8 mouse cellular contexts compared by ENCODE assay signal in the genomic region with DNA sequence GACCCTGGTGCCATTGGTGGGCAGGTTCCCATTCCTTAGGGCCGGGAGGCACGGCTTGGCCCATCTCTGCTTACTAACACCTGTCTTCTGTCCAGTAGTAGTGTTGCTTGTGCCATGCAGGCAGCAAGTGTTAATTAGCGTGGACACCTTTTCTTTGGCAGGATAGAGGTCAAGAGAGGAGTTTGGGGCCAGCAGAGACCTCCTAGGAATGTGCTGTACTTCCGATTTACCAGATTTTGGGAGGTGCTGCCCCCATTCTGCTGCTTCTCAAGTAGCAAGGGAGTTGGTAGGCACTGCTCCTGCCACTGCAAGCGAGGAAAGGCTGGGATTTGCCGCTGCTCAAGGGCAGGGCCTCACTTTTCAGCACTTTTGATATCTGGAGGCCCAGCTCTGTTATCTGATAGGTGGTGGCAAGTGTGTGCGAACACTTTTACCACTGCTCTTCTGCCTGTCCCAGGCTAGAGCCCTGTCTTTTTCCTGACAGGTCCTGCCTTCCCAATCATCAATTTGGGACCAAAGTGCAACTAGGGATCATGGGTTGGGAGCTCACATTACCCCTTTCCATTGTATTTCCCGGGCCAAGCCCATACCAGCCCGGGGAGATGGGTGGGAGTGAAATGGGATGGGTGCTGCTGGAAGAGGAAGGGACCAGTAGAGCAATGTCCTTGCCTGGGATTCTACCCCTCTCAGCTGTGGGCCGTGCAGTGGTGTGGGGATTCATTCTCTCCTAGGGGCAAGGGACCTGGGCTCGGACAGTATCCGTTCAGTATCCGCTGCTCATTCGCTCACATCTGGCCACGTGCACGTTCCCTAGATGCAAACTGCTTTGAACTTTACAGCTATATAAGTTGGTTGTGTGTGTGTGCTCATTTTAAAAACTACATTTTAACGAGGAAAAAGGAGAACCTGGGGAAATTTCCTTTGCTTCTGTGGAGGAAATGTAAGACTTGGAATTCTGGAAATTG. TPM values are rescaled to one million over a fixed set of nuclear protein-coding genes. Genes with fewer than 3 reads are reported as not detected.
DNase-seq lines count a peak whose midpoint lies in the region; ATAC-seq and TF ChIP-seq lines count a peak whose summit lies in the region.

No protein-coding gene starts in this region.

- H3K4me1 ChIP-seq in cerebellum, adult 2 months (ENCODE audit: control insufficient read depth, insufficient read depth, low read length): no peaks in the 10 kb centered on the region; the same call in 1 of the 2 replicates
- H3K4me1 ChIP-seq in testis, adult 2 months (ENCODE audit: control insufficient read depth, insufficient read depth, low read length): peaks cover 4% of the 10 kb centered on the region
- H3K4me1 ChIP-seq in liver, embryonic 11.5 days (replicated peaks; ENCODE audit: control insufficient read depth, insufficient read depth, low read length): peaks cover 35% of the 10 kb centered on the region
- no peaks in the 10 kb centered on the region for H3K4me1 ChIP-seq in stomach, postnatal 0 days (replicated peaks; ENCODE audit: control insufficient read depth, insufficient read depth)

- H3K9ac ChIP-seq in liver, embryonic 11.5 days (ENCODE audit: low read depth, low read length): peak overlapping the region; percentile 42
- H3K9ac ChIP-seq in stomach, postnatal 0 days (ENCODE audit: low read length): peak overlapping the region; percentile 50

- WGBS in cerebellum, adult 2 months: 45% methylated on average over 17 of the region's 17 CpGs
- 45% methylated on average over 17 of the region's 17 CpGs for WGBS in liver, embryonic 11.5 days
- 48% methylated on average over 17 of the region's 17 CpGs for WGBS in stomach, postnatal 0 days

- no peak for TF ChIP-seq EP300 in stomach, postnatal 0 days (optimal IDR thresholded peaks at IDR 0.05)

- TF ChIP-seq CTCF in cerebellum, adult 2 months (IDR thresholded peaks at IDR 0.05; ENCODE audit: borderline replicate concordance, insufficient read depth, low read depth, low read length): no peak
- no peak for TF ChIP-seq CTCF in testis, adult 2 months (IDR thresholded peaks at IDR 0.05; ENCODE audit: control insufficient read depth, insufficient read depth, insufficient replicate concordance, low read depth, low read length)
- no peak for TF ChIP-seq CTCF in stomach, postnatal 0 days (IDR thresholded peaks at IDR 0.05; ENCODE audit: low read depth)

- ATAC-seq in liver, embryonic 11.5 days (replicated peaks; ENCODE audit: low FRiP score): no peak; the same call in 1 of the 2 replicates
- ATAC-seq in stomach, postnatal 0 days (ENCODE audit: low FRiP score, low TSS enrichment): no peak

- DNase-seq in cerebellum, adult 2 months: peak; percentile 19 to 23
- no peak for DNase-seq in cerebellum, postnatal 4 days (ENCODE audit: low spot score in 2 of 2)
- no peak for DNase-seq in testis, postnatal 10 days (ENCODE audit: low spot score)
- DNase-seq in liver, embryonic 11.5 days (ENCODE audit: low spot score): no peak
- DNase-seq in stomach, postnatal 0 days (ENCODE audit: low spot score): no peak
- no peak for DNase-seq in left cerebral cortex, postnatal 4 days
- no peak for DNase-seq in spleen, postnatal 36 days (ENCODE audit: low spot score in 2 of 2)

- no peak overlapping the region for H3K27ac ChIP-seq in cerebellum, adult 2 months (ENCODE audit: insufficient read depth, low read length)
- no peak overlapping the region for H3K27ac ChIP-seq in testis, adult 2 months (ENCODE audit: control insufficient read depth, insufficient read depth, low read depth, low read length)
- H3K27ac ChIP-seq in liver, embryonic 11.5 days (ENCODE audit: low read depth, low read length): peak overlapping the region; percentile 44
- H3K27ac ChIP-seq in stomach, postnatal 0 days (replicated peaks): peak overlapping the region; percentile 83

- H3K4me3 ChIP-seq in cerebellum, adult 2 months (replicated peaks; ENCODE audit: insufficient read depth, low read depth, low read length): no peak overlapping the region
- H3K4me3 ChIP-seq in testis, adult 2 months (ENCODE audit: control insufficient read depth, low read depth, low read length): peak overlapping the region; percentile 80
- H3K4me3 ChIP-seq in liver, embryonic 11.5 days (ENCODE audit: low read depth, low read length): peak overlapping the region; percentile 91
- peak overlapping the region; percentile 79; the same call in 1 of the 2 replicates for H3K4me3 ChIP-seq in stomach, postnatal 0 days (ENCODE audit: low read depth, low read length)

- no peaks in the 10 kb centered on the region; the same call in 1 of the 2 replicates for H3K36me3 ChIP-seq in testis, adult 2 months (ENCODE audit: control insufficient read depth, insufficient read depth, low read length)
- peaks cover 27% of the 10 kb centered on the region for H3K36me3 ChIP-seq in liver, embryonic 11.5 days (ENCODE audit: control insufficient read depth, insufficient read depth, low read length)
- H3K36me3 ChIP-seq in stomach, postnatal 0 days (ENCODE audit: control insufficient read depth, insufficient read depth, low read length): peaks cover 25% of the 10 kb centered on the region

- H3K27me3 ChIP-seq in cerebellum, adult 2 months (ENCODE audit: control insufficient read depth, insufficient read depth, low read length): no peaks in the 10 kb centered on the region
- H3K27me3 ChIP-seq in testis, adult 2 months (ENCODE audit: control insufficient read depth, insufficient read depth, low read length): no peaks in the 10 kb centered on the region
- no peaks in the 10 kb centered on the region for H3K27me3 ChIP-seq in liver, embryonic 11.5 days (replicated peaks; ENCODE audit: control insufficient read depth, insufficient read depth, low read length)
- no peaks in the 10 kb centered on the region for H3K27me3 ChIP-seq in stomach, postnatal 0 days (ENCODE audit: control insufficient read depth, insufficient read depth, low read length)

- no peak for TF ChIP-seq POLR2A in cerebellum, adult 2 months (IDR thresholded peaks at IDR 0.05; ENCODE audit: borderline replicate concordance, insufficient read depth, low read length)
- TF ChIP-seq POLR2A in testis, adult 2 months (IDR thresholded peaks at IDR 0.05; ENCODE audit: control insufficient read depth, low read depth, low read length): no peak

- no peaks in the 10 kb centered on the region for H3K9me3 ChIP-seq in liver, embryonic 11.5 days (ENCODE audit: control insufficient read depth, low read length)
- H3K9me3 ChIP-seq in stomach, postnatal 0 days (ENCODE audit: control insufficient read depth, low read length): no peaks in the 10 kb centered on the region

- intact Hi-C loops in left cerebral cortex, postnatal 4 days (cut with DNase I): loop anchor here (5.0 kb wide), 1 partner anchor 146 kb away; no protein-coding TSS in a partner anchor

- H3K4me2 ChIP-seq in liver, embryonic 11.5 days: peak overlapping the region; percentile 68
- peak overlapping the region; percentile 74 for H3K4me2 ChIP-seq in stomach, postnatal 0 days (replicated peaks; ENCODE audit: low read depth)

RNA-seq across cellular contexts. Expression of gene Gmppb, which starts 1.2 kb away (rescaled TPM):
- polyA plus RNA-seq in cerebellum, adult 2 months (2012; rRNA removed): 16.5 and 28.7 TPM in 2 replicates
- polyA plus RNA-seq in testis, adult 2 months (2012; rRNA removed): 21.5 and 21.6 TPM in 2 replicates
- polyA plus RNA-seq in liver, embryonic 11.5 days (2014; fragmentation: Nextera tagmentation; extraction: Ambion mirVana): 26.5 and 30.0 TPM in 2 replicates
- 48.5 and 49.5 TPM in 2 replicates for polyA plus RNA-seq in stomach, postnatal 0 days (2015; fragmentation: Nextera tagmentation; extraction: Ambion mirVana)
- 10 to 100 TPM; 15.2 to 15.5 TPM for total RNA-seq in left cerebral cortex, postnatal 4 days (2021)

RNA-seq across cellular contexts. Expression of gene Amigo3, which starts 5.1 kb away (rescaled TPM):
- polyA plus RNA-seq in cerebellum, adult 2 months (2012; rRNA removed): 2.7 TPM in 2 replicates
- 1.3 and 1.4 TPM in 2 replicates for polyA plus RNA-seq in testis, adult 2 months (2012; rRNA removed)
- 2.3 TPM in 2 replicates for polyA plus RNA-seq in liver, embryonic 11.5 days (2014; fragmentation: Nextera tagmentation; extraction: Ambion mirVana)
- 2.8 and 2.9 TPM in 2 replicates for polyA plus RNA-seq in stomach, postnatal 0 days (2015; fragmentation: Nextera tagmentation; extraction: Ambion mirVana)
- total RNA-seq in left cerebral cortex, postnatal 4 days (2021): 1 to 10 TPM; 1.6 to 2.8 TPM

RNA-seq across cellular contexts. Expression of gene Mst1, which starts 32.4 kb away (rescaled TPM):
- 0.13 TPM in 1 of 2 replicates, not detected in the other for polyA plus RNA-seq in cerebellum, adult 2 months (2012; rRNA removed)
- 0.59 and 0.90 TPM in 2 replicates for polyA plus RNA-seq in testis, adult 2 months (2012; rRNA removed)
- polyA plus RNA-seq in liver, embryonic 11.5 days (2014; fragmentation: Nextera tagmentation; extraction: Ambion mirVana): 9.7 and 12.5 TPM in 2 replicates
- polyA plus RNA-seq in stomach, postnatal 0 days (2015; fragmentation: Nextera tagmentation; extraction: Ambion mirVana): 4.4 and 4.8 TPM in 2 replicates
- total RNA-seq in left cerebral cortex, postnatal 4 days (2021): not detected

RNA-seq across cellular contexts. Expression of gene Rnf123, which starts 35.3 kb away (rescaled TPM):
- 184 and 213 TPM in 2 replicates for polyA plus RNA-seq in cerebellum, adult 2 months (2012; rRNA removed)
- polyA plus RNA-seq in testis, adult 2 months (2012; rRNA removed): 82.8 and 86.7 TPM in 2 replicates
- 59.1 and 59.2 TPM in 2 replicates for polyA plus RNA-seq in liver, embryonic 11.5 days (2014; fragmentation: Nextera tagmentation; extraction: Ambion mirVana)
- 13.8 and 15.7 TPM in 2 replicates for polyA plus RNA-seq in stomach, postnatal 0 days (2015; fragmentation: Nextera tagmentation; extraction: Ambion mirVana)
- 10 to 100 TPM; 92.5 to 93.8 TPM for total RNA-seq in left cerebral cortex, postnatal 4 days (2021)

RNA-seq across cellular contexts. Expression of gene Ip6k1, which starts 45.6 kb away (rescaled TPM):
- 191 and 245 TPM in 2 replicates for polyA plus RNA-seq in cerebellum, adult 2 months (2012; rRNA removed)
- 247 and 280 TPM in 2 replicates for polyA plus RNA-seq in testis, adult 2 months (2012; rRNA removed)
- polyA plus RNA-seq in liver, embryonic 11.5 days (2014; fragmentation: Nextera tagmentation; extraction: Ambion mirVana): 26.6 and 27.3 TPM in 2 replicates
- polyA plus RNA-seq in stomach, postnatal 0 days (2015; fragmentation: Nextera tagmentation; extraction: Ambion mirVana): 24.0 and 26.3 TPM in 2 replicates
- total RNA-seq in left cerebral cortex, postnatal 4 days (2021): 100 to 1,000 TPM; 153 to 160 TPM

Comparison
In these comparisons a context has a peak if more than half of its experiments do, and no peak if none do; other contexts are left out.
1. DNase-seq: peak in cerebellum, adult 2 months (2 of 2); none in cerebellum, postnatal 4 days (0 of 2), testis, postnatal 10 days (single experiment), liver, embryonic 11.5 days (single experiment), stomach, postnatal 0 days (single experiment), left cerebral cortex, postnatal 4 days (single experiment) and spleen, postnatal 36 days (0 of 2).
2. H3K27ac ChIP-seq: peak in liver, embryonic 11.5 days (single experiment) and stomach, postnatal 0 days (single experiment); none in cerebellum, adult 2 months (single experiment) and testis, adult 2 months (single experiment).